Mouse (Mus musculus) brown adipose tissue, adult 24 weeks (tissue): ENCODE measurements around the gene Slc9a5. TPM values are rescaled to one million over a fixed set of nuclear protein-coding genes. Genes with fewer than 3 reads are reported as not detected.

Experiments
- H3K27ac ChIP-seq: fragments of 200-500 bp; replicated peaks from 2 replicates; pipeline ENCODE4 v1.5.1; 2012; ENCODE audit warnings: low read depth, mild to moderate bottlenecking, low read length
- H3K4me1 ChIP-seq: fragments of 200-500 bp; 2 replicates; pipeline ENCODE4 v1.6.1; 2012; ENCODE audit warnings: low read length, mixed read lengths; ENCODE audit not compliant: control insufficient read depth, insufficient read depth, insufficient read length
- H3K4me3 ChIP-seq: fragments of 200-500 bp; 2 replicates; pipeline ENCODE4 v1.5.1; 2012; ENCODE audit warnings: low read depth, mild to moderate bottlenecking, low read length, moderate library complexity; ENCODE audit not compliant: insufficient read depth
- polyA plus RNA-seq: library from polyadenylated mRNA; stranded (reverse); fragments of >200 nt; gene quantifications from 2 replicates; pipeline ENCODE4 v1.2.4, GENCODE M21; 2012; ENCODE audit not compliant: missing spikeins, insufficient read depth, insufficient read length

Slc9a5 gene
- polyA plus RNA-seq, 1 experiment, result 0.24 TPM

DNA sequence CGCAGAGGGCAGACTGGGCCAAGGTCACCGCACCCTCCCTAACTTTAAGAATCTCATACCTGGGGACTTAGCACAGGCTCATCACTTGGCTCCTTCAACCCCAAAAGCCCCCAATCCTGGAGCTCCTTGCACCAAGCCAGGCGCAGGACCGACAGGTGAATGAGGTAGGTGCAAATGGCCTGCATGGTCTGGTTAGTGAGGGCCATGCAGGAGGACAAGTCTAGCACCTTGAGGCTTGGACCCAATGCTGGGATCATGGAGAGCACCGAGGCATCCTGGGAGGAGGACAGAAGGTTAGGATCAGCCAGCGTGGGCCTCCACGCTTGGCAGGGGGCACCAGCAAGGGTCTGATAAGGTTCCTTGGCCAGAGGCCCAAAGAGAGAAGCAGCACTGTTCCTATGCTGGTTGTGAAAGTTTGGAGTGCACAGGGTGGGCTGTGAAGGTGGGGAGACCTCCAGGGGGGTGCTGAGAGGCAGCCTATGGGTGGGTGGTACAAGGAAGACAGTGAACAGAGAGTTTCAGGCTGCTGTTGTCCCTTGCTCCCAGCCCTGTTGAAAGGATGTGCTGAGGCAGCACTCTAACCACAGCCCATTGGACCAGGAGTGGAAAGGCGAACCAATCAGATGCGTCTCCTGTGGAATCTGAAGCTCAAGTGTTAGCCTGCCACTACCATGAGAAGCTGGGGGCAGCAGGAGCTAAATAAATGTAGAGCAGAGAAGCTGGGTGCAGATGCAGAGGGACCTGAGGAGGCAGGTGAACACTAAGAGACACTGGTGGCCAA lies 34.8 kb upstream of the Slc9a5 start:
- H3K4me1 ChIP-seq, result no peaks in the 10 kb centered on the region
- H3K27ac ChIP-seq, result no peak overlapping the region
- H3K4me3 ChIP-seq, result no peak overlapping the region

DNA sequence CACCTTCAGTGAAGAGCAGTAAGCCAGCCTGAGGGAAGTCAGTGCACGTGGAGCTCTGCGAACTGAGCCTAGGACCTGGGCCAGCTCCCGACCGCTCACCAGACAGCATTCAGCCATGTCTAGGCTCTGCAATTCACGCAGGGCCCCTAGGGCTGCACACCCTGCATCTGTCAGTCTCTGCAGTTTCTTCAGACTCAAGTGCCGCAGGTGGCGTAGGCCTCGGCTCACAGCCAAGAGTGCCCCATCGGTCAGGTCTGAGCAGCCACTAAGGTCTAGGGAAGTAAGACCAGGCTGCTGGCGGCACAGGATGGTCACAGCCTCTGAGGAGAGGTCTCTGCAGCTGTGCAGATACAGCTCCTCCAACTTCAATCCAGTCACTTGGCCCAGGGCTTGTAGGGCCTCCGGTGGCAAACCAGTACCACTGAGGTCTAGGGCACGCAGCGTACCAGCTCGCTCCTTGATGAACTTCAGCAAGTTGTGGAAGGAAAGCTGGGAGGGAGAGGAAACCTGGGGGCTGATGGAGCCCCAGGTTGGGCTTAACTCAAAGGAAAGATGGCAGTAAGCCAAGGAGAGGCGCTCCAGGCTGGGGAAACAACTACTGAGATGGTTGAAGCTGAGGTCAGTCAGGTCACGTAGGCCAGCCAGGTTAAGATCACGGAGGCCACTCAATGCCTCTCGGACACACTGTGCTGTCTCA lies 33.4 kb upstream of the Slc9a5 start:
- Histone ChIP-seq H3K4me1 (no peaks in the 10 kb centered on the region), H3K4me3 (no peak overlapping the region), H3K27ac (no peak overlapping the region)

DNA sequence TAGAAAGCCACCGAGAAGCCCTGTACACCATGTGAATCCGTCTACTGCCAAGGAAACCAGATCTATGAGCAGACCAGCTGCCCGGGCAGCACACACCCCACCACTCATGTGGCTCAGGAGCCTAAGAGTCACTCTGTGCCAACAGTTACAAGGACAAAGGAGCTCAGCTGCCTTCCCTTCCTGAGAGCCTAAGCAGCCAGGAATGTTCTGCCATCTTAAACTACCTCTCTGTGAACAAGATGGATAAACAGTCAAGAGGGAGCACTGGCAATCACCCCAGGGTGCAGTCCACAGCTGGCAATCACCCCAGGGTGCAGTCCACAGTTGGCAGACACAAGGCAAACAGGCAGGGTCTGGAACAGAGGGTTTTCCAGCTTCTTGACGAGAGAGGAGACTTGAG lies 30.7 kb upstream of the Slc9a5 start:
- H3K4me3 ChIP-seq, result no peak overlapping the region
- no peak overlapping the region for H3K27ac ChIP-seq
- no peaks in the 10 kb centered on the region for H3K4me1 ChIP-seq

DNA sequence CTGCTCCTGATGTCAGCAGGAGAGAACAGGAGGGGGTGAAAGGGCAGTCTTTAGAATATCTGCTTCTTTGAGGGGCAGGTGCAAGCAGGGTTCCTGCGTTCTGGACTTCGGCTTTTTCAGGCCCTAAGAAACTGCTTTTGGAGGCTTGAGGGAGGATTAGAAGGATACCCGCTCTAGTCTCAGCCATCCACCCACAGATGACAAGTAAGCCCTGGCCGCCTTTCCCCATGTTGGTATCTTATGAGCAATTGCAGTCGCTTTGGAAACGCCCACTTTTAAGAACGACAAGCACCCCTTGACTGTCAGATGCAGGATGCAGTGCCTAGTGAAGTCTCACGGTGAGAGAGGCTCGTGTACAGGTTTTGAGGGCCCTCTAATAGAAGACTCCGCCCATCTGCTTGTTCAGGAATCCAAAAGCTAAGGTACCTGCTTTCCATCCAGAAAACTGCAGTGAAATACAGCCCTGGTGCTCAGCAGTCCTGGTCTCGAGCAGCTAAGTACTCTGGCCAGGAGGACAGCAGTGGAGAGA lies 29.9 kb upstream of the Slc9a5 start:
- Histone ChIP-seq H3K4me3 (no peak overlapping the region), H3K4me1 (no peaks in the 10 kb centered on the region), H3K27ac (no peak overlapping the region)

DNA sequence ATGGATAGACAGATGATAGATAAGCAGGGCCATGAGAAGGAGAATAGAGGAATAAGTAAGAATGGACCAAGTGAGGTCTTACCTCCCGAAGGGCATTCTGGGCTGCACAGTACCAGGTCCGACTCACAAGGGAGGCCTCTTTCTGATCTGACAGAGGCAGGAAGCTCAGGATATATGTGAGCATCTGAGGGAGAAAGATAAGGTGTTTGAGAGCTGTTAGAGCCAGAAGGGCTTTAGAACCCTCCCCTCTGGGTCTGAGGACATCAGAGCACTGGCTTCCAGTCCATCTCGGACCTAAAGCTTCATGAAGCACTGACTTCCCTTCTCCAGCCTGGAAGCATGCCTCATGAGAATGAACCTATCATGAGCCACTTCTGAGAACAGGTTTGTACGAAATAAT lies 25.5 kb upstream of the Slc9a5 start:
- H3K4me3 ChIP-seq, result no peak overlapping the region
- H3K27ac ChIP-seq, result no peak overlapping the region
- peaks cover 7% of the 10 kb centered on the region; the same call in 1 of the 2 replicates for H3K4me1 ChIP-seq

DNA sequence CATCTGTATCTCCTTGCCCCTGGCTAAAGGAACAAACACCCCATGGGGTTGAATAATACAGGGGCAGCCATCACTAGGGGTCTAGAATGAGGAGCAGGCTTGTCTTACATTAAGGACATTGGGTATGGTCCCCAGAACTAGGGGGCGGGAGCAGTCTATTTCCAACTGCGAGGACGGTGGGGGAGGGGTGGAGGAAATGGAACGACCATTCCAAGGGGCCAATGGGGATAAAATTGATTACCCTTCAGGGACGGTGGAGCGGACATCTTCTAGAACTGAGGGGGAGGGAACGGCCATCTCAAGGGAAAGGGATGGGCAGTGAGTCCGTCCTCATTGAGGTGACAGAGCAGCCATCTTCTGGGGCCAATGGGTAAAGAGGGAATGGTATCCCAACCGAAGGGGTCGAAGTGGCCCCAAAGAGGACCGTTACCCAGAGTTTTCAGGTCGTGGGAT lies 23.0 kb upstream of the Slc9a5 start:
- Histone ChIP-seq H3K4me3 (peak overlapping the region; percentile 77), H3K27ac (peak overlapping the region; percentile 74), H3K4me1 (peaks cover 7% of the 10 kb centered on the region; the same call in 1 of the 2 replicates)

DNA sequence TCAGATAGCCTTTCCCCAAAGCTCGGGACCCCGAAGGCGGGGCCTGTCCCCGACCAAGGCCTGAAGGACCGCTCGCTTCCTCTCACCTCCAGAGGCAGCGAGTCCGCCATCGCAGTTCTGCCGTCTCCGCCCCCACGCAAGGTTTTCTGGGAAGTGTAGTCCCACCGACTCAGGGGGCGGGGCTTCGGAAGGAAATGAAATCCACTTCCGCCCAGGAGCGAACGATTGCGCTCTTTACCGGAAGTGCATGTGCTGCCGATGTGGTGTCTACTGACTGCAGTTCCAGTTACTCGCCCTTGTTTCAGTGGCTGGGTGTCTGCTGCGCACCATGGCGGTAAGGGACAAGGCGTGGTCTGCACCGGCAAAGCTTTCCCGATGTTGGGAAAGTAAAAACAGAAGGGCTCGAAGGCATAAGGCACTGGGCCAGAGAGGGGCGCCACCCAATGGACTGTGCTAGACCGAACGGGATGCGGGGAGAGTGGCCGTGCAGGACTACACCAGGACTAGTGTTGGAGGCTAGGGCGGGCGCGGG lies 22.4 kb upstream of the Slc9a5 start, which contains the start of the genes Lrrc29 and Tmem208:
TSS of gene Lrrc29 (minus strand) at position 138 of the 532 bp plus-strand sequence.
TSS of gene Tmem208 (plus strand) at position 214 of the 532 bp plus-strand sequence.
- peaks cover 7% of the 10 kb centered on the region; the same call in 1 of the 2 replicates for H3K4me1 ChIP-seq
- peak within 1 kb of the TSS; percentile 75 for H3K27ac ChIP-seq
- peak within 1 kb of the TSS; percentile 77 for H3K4me3 ChIP-seq

DNA sequence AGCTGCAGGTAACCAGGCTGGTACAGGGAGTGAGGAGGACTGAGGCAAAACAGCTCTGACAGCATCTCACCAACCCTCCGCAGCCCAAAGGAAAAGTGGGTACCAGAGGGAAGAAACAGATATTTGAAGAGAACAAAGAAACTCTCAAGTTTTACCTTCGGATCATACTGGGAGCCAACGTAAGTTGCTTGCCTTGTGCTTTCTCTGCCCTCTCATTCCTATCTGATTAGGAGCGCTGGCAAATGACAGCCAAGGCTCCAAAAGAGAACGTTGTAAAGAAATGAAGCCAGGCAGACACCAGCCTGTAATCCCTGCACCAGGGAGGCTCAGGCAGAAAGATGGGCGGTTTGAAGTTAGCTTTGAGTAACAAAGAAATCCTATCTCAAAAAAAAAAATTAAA lies 21.7 kb upstream of the Slc9a5 start:
- H3K4me3 ChIP-seq, result peak overlapping the region; percentile 76
- H3K4me1 ChIP-seq, result peaks cover 7% of the 10 kb centered on the region; the same call in 1 of the 2 replicates
- no peak overlapping the region for H3K27ac ChIP-seq

DNA sequence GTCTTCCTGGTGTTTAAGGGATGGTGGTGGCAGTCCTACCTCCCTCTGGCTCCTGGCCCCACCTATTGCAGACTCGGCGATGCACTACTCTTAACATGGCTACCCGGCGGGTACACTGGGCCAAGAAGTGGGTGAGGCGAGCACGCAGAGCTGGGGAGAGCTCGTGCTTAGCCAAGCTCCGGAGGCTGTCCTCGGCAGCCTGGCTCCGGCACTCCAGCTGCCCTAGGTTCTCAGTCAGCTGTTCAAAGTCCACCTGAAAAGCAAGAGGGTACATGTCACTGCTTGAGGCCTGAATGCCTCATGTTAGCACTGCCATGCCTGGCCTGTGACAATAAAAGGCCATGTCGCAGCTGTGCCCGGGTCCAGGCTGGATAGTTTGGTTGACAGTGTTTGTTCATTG lies 18.3 kb upstream of the Slc9a5 start:
- Histone ChIP-seq H3K4me3 (no peak overlapping the region), H3K27ac (no peak overlapping the region), H3K4me1 (peaks cover 6% of the 10 kb centered on the region; the same call in 1 of the 2 replicates)

DNA sequence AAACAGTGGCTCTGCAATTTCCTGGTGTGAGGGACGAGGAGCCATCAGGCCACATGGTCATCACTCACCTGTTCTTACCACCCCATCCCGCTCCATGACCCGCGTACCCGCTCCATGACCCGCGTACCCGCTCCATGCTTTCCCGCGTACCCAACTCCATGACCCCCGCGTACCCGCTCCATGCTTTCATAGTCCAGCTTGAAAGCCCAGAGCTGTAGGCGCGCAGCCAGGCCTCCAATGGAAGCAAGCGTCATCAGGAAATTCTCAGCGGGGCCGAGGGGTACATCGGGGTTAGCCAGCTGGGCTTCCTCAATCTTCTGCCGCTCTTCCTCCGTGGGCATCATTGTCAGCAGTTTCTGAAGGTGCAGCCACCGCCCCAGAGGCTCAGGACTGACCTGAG lies 17.2 kb upstream of the Slc9a5 start:
- Histone ChIP-seq H3K4me1 (0 out of 2 replicates have a peak, but pooled peaks cover 3% of the 10 kb centered on the region), H3K4me3 (no peak overlapping the region), H3K27ac (no peak overlapping the region)

DNA sequence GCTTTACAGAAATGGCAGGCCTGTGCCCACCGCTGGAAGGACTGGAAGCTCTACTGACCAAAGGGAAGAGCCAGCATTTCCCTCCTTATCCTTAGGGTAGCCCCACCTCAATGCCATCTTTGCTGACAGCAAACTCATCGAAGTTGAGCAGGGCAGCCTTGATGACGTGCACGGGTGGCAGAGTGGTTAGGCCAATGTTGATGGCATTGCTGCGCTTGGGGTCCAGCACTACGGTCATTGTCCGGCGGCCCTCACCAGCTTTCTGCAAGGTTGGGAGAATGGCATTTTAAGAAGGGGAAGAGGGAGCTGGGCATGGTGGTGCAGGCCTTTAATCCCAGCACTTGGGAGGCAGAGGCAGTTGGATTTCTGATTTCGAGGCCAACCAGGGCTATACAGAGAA lies 16.7 kb upstream of the Slc9a5 start:
- H3K4me1 ChIP-seq, result 0 out of 2 replicates have a peak, but pooled peaks cover 3% of the 10 kb centered on the region
- H3K27ac ChIP-seq, result no peak overlapping the region
- no peak overlapping the region for H3K4me3 ChIP-seq

DNA sequence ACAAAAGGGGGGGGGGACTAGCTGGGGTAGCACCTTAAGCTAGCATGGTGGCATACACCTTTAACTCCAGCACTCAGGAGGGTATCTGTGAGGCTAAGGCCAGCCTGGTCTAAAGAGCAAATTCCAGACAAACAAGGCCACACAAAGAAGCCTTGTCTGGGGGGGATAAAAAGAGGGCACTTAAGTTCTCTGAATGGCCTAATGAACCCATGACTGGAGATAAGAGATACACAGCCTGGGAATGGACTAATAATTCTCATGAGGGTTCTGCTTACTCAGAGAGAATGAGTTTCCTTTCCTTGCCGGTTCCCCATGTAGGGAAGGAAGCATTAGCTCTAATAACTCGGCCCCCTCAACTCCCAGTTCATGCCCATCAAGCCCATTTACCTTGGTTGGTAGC lies 16.1 kb upstream of the Slc9a5 start:
- 0 out of 2 replicates have a peak, but pooled peaks cover under 1% of the 10 kb centered on the region for H3K4me1 ChIP-seq
- H3K4me3 ChIP-seq, result no peak overlapping the region
- no peak overlapping the region for H3K27ac ChIP-seq

DNA sequence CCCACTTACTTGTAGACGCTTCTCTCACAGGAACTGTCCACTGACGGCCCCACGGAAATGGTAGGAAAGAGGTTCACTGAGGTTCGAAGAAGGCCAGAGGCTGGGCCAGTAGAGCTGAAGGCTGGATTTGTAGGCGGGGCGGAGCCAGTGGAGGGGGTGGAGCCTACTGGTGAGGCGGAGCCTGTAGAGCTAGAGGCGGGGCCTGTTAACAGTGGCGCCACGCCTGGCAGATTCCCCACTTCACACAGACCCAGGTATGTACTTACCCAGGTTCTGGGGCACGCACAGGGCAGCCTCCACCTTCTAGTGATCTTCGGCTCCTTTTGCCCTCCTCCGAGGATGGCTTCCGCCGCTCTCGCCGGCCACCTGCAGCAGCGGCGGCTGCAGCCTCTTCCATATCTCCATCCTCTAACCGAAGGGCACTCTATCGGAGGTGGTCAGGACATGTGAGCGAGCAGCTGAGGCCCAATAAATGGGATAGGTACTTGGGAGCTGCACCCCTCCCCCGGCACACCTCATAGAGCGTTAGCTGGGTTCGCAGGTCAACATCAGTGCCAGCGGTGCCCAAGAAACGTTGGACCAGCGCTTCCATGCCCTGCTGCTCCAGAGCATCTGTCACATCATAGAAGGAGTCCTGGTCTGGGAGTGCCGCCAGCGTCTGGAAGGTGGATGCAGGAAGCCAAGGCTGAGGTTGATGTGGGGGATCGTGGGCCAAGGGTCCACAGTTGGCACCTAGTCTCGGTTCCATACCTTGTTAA lies 12.1 kb upstream of the Slc9a5 start:
- H3K4me1 ChIP-seq, result peaks cover 21% of the 10 kb centered on the region
- H3K27ac ChIP-seq, result no peak overlapping the region
- H3K4me3 ChIP-seq, result no peak overlapping the region

DNA sequence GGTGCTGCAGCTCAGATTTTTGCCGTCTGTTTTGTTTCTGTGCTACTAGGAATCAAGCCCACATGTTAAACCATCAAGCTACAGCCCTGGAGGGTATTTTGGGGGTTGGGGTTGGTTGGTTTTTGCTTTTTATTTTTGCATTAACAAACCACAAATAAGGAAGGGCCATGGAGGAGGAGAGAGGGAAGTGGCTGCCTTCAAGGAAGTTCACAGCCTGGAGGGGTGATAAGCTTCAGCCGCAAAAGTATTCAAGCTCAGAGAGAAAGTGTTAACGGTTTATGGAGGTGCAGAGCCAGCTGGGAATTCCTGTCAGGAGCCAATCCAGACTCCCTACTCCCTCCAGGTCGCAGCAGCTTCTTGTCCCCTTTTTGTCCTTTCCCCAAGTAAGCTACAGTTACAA lies 9.7 kb upstream of the Slc9a5 start:
- no peak overlapping the region for H3K4me3 ChIP-seq
- peaks cover 22% of the 10 kb centered on the region for H3K4me1 ChIP-seq
- H3K27ac ChIP-seq, result no peak overlapping the region
